Mouse (Mus musculus) G1E (cell line): ENCODE measurements at regions not wholly inside any gene's neighbourhood (a gene's known extent, or its start where the extent isn't known, plus 50 kb on each side); places are given as distances from the start of the nearest gene placed in this dataset.

ENCODE experiments used
- CTCF ChIP-seq: IDR thresholded peaks from 2 replicates; pipeline ENCODE4 v1.5.1; 2012; ENCODE audit warnings: low read depth, low read length, inconsistent platforms, mixed read lengths
- GATA1 ChIP-seq: IDR thresholded peaks from 2 replicates; pipeline ENCODE4 v1.6.1; 2012; ENCODE audit warnings: borderline replicate concordance, low read length, inconsistent platforms, mixed read lengths
- TAL1 ChIP-seq: conservative IDR thresholded peaks from 2 replicates; pipeline ENCODE4 v1.6.1; 2012; ENCODE audit warnings: low read depth, low read length, inconsistent platforms, mixed read lengths

DNA sequence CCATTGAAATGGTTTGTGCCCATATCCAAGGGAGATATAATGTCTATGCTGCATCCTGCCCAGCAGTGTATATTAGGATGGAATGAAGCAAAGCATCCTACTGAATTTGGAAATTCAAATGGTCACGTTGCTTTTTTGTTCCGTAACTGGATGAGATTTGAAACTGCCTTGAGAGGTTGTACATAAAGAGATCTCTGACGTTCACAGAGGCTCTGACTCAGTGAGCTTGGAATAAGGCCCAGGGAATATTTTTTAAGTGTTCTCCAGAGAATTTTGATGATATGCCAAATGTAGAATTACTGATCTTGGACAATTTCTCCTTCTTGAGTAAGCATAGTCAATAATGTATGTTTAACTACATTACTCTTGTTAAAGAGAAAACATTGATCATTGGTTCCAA lies 104.2 kb downstream of the Aldh8a1 start:
- TF ChIP-seq CTCF (no peak), GATA1 (no peak), TAL1 (no peak)
